Mouse (Mus musculus) bone marrow, adult 2 months (tissue): ENCODE measurements at regions not wholly inside any gene's neighbourhood (a gene's known extent, or its start where the extent isn't known, plus 50 kb on each side); places are given as distances from the start of the nearest gene placed in this dataset.
A peak's percentile ranks its signal among the peaks of the same experiment; 100 is the strongest.

Experiments
- H3K27ac ChIP-seq: fragments of 200-500 bp; 2 replicates; pipeline ENCODE4 v1.5.1; 2012; ENCODE audit warnings: low read depth, mild to moderate bottlenecking, control low read depth, inconsistent platforms, low read length; ENCODE audit not compliant: control insufficient read depth, poor library complexity, insufficient read depth
- H3K4me1 ChIP-seq: fragments of 200-500 bp; 2 replicates; pipeline ENCODE4 v1.6.1; 2011; ENCODE audit warnings: low read length; ENCODE audit not compliant: control insufficient read depth, insufficient read depth
- H3K4me3 ChIP-seq: fragments of 200-500 bp; replicated peaks from 2 replicates; pipeline ENCODE3; 2011; ENCODE audit warnings: mild to moderate bottlenecking, low read depth, low read length, control low read depth; ENCODE audit not compliant: control insufficient read depth
- CTCF ChIP-seq: fragments of 200-500 bp; IDR thresholded peaks from 2 replicates; pipeline ENCODE4 v1.5.1; 2011; ENCODE audit warnings: low read length, control low read depth; ENCODE audit not compliant: control insufficient read depth, insufficient read depth
- POLR2A ChIP-seq: fragments of 200-500 bp; IDR thresholded peaks from 2 replicates; pipeline ENCODE4 v1.6.1; 2011; ENCODE audit warnings: low read depth, mild to moderate bottlenecking, control low read depth, low read length, borderline replicate concordance; ENCODE audit not compliant: control insufficient read depth
- WGBS: fragments of 180-500 bp; shearing (Covaris S2); methylation state at CpG from one replicate; pipeline ENCODE4 v1.1.7; 2018; 5-methylcytosine and 5-hydroxymethylcytosine counted together

DNA sequence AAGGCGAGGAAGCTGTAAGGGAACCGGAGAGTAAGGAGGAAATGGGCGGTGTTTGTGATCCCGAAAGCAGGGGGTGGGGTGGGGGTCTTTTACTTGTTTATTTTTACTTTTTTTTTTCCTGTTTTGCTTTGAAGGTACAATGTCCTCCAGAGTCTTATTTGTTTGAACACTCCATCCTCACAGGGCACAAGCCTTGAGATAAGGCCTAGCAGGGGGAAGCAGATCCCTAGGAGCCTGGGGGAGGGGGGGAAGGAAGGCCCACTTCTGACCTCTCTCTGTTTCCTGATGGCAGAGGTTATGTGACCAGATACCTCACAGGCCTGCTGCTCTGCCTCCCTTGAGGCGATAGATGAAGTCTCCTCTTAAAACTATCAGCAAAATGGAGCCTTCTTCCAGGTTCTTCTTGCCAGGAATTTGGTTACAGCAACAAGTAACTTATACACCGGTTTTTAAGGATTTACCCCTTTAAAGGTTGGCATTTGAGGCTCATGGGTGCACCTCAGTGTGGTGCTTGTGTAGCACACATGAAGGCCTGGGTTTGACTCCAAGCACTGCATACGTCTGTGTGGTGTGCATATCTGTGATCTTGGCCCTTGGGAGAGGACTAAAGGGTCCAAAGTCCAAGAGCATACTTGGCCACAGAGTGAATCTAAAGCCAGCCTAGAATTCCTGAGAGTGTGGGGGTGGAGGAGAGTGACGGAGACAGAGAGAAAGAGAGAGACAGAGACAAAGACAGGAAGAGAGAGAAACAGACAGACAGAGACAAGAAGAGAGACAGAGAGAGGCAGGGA is 64.8 kb upstream of the Mef2a start:
- H3K4me1 ChIP-seq = no peaks in the 10 kb centered on the region; the same call in 1 of the 2 replicates
- 61% methylated on average over 8 of the region's 8 CpGs for WGBS
- H3K27ac ChIP-seq = no peak overlapping the region
- H3K4me3 ChIP-seq = no peak overlapping the region
- TF ChIP-seq CTCF (no peak), POLR2A (no peak)

DNA sequence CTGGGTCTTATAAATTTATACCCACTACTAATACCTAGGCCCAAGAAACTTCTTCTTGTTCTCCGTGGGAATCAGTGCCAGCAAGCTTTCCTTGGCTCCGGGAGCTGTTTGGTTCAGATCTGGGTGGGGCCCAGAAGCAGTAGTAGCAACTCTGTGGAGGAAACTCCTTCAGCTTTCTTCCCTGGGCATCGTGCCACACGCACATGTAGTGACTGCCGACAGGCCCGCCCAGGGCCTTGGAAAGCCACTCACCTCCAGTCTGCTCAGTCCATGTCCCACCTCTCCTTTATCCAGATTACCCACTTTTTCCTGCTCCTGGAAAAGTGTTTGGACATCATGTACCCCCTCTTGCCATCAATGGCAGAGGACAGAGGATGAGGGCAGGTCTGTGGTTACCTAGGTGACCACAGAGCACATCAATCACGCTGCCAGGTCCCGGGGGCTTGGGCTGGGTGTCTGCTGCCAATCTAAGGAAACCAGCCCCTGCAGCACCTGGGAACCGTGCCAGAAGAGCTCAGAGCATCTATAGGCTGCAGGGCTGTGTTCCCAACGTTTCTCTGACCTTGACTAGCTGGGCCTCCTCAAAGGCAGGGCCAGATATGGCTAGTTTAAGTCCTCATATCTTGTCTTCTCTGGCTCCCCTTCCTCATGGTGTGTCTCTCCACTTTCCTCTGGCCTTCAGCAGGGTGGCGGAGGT is 63.1 kb upstream of the Mef2a start:
- Histone ChIP-seq H3K27ac (no peak overlapping the region), H3K4me3 (no peak overlapping the region), H3K4me1 (no peaks in the 10 kb centered on the region)
- 12% methylated on average over 11 of the region's 11 CpGs for WGBS
- TF ChIP-seq CTCF = no peak
- TF ChIP-seq POLR2A = no peak

DNA sequence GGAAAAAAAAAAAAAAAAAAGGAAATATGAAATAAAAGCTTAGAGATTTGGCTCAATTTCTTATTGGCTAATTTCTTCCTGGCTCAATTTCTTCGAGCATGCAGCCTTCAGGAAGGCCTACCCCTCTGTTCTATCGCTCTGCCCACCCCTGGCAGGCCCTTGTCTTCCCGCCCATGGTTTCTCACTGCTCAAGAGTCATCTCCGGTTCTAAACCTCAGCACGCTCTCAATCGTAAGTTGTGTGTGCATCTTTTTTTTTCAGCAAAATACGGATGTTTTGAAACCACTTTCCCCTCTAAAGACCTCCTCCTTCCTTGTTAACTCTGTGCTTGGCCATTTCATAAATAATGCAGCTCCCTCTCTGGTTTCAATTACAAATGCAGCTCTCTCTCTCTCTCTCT is 58.3 kb upstream of the Mef2a start:
- H3K4me3 ChIP-seq = no peak overlapping the region
- H3K4me1 ChIP-seq = peaks cover 4% of the 10 kb centered on the region; the same call in 1 of the 2 replicates
- TF ChIP-seq POLR2A (no peak), CTCF (no peak)
- H3K27ac ChIP-seq = no peak overlapping the region
- 34% methylated on average over 7 of the region's 7 CpGs for WGBS

DNA sequence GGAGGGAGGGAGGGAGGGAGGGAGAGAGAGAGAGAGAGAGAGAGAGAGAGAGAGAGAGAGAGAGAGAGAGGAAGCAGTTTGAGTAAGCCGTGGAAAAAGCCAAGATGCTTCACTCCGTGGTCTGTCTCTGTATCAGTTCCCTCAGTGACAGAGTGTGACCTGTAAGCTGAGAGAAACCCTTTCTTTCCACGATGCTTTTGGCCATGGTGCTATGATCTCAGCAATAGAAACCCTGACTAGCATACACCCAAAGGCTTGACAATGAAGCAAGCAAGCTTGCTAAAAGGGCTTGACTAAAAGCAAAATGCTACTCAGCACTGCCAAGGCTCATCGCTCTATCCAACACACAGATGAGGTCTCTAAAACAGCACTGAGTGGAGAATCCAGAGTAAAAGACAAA is 57.4 kb upstream of the Mef2a start:
- TF ChIP-seq POLR2A (no peak), CTCF (no peak)
- peaks cover 7% of the 10 kb centered on the region; the same call in 1 of the 2 replicates for H3K4me1 ChIP-seq
- no peak overlapping the region for H3K4me3 ChIP-seq
- 47% methylated on average over 4 of the region's 4 CpGs for WGBS
- no peak overlapping the region for H3K27ac ChIP-seq

DNA sequence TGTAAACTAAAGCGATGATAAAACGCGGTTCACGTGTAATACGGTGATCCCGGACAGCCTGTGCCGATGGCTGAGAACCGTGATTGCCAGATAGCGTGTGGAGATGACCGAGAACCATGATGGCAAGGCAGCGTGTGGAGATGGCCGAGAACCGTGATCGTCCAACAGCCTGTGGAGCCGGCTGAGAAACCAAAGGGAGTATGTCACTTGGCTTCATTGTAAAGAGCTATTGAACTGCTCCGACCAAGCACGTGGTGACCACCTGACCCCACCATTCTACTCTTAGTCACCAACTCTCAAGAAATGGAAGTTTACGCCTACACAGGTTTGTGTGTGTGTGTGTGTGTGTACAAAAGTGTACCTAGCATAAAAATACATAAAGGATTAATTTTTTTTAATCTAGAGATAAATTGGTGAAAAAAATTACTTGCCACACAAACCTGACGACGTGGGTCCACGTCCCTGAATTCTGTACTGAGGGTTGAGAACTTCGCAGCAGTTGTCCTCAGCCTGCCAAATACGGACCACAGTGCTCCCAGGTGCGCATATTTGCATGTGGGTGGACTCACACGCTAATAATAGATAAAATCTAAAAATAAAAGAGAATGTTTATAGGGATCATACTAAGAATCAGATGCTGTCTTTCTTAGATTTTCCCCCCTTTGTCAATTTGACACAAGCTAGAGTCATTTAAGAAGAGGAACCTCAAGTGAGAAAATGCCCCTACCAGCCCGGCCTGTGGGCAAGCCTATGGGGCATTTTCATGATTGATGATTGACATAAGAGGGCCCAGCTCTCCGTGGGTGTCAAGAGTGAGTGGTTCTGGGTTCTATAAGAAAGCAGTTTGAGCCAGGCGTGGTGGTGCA is 56.6 kb upstream of the Mef2a start:
- TF ChIP-seq POLR2A = no peak
- TF ChIP-seq CTCF = no peak
- WGBS = 84% methylated on average over 28 of the region's 28 CpGs

DNA sequence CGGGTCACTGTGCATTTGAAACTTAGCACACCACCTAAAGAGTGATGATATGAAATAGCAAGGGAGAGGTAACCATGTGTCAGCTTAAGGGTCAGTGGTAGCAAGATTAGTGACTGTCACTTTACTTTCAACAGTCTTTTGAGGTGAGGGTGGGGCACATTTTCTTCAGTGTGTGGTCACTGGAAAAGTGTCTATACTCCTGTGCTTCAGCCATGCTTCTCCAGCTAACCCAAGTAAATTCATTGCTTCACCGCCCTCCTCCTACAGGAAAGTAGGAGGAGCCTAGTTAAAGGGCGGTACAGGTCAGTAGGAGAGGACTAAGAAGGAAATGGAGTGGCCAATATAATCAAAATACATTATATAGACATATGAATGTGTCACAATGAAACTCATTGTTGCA is 55.7 kb upstream of the Mef2a start:
- WGBS = 79% methylated on average over 3 of the region's 3 CpGs
- H3K27ac ChIP-seq = no peak overlapping the region
- H3K4me1 ChIP-seq = peaks cover 7% of the 10 kb centered on the region; the same call in 1 of the 2 replicates
- no peak for TF ChIP-seq POLR2A
- TF ChIP-seq CTCF = no peak
- no peak overlapping the region for H3K4me3 ChIP-seq

More for the DNA sequence above, 56.6 kb upstream of the Mef2a start:
- Histone ChIP-seq H3K4me3 (no peak overlapping the region), H3K4me1 (peaks cover 7% of the 10 kb centered on the region; the same call in 1 of the 2 replicates), H3K27ac (no peak overlapping the region)

DNA sequence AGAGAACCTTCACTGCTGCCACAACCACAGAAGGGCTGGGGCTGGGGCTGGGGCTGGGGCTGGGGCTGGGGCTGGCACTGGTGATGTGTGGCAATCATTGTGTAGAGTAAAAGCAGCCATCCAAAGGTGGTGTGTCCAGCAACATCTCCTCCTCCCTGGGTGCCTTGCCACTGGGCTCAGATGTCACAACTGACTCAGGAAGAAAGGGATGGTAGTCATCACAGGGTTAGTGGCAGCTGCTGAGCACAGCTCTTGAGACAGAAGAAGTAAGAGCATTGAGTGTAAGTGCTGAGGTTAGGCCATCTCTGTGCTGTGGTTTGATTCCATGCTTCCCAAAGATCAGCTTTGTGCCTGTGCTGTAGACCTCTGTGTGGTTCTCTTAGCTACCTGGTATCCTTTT is 53.4 kb upstream of the Mef2a start:
- no peak overlapping the region for H3K4me3 ChIP-seq
- no peak for TF ChIP-seq CTCF
- no peak for TF ChIP-seq POLR2A
- H3K27ac ChIP-seq = no peak overlapping the region
- H3K4me1 ChIP-seq = peaks cover 9% of the 10 kb centered on the region

DNA sequence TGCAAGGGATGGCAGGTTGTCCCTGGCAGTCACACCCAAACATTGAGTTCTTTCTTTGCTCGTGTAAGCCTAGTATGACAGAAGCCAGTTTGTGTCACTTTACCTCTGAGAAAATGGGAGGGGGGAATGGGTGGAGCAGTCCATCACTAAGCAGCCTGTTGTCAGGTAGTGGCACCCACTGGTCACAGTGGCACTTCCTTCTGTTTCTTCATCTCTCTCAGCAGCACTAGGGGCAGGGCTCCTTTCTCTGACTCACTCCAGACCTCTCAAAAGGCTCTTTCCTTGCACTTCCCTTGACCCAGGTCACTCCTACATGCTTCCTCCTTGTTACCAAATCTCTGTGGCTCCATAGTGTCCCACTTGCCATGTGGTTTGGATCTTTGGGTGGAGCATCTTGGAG is 52.9 kb upstream of the Mef2a start:
- Histone ChIP-seq H3K27ac (peak overlapping the region; percentile 9), H3K4me1 (peaks cover 10% of the 10 kb centered on the region), H3K4me3 (no peak overlapping the region)
- TF ChIP-seq CTCF (no peak), POLR2A (no peak)
- 4% methylated on average over 1 of the region's 1 CpGs for WGBS
